Mouse (Mus musculus): ENCODE data around the gene Nab2. TPM values are rescaled to one million over a fixed set of nuclear protein-coding genes. Genes with fewer than 3 reads are reported as not detected.
A peak's percentile ranks its signal among the peaks of the same experiment; 100 is the strongest.
"Not testable (repeated sequence)": the region's sequence is repeated elsewhere in the genome, so short reads cannot be mapped to it uniquely, and the experiment has no call there.

The Nab2 gene
- polyA plus RNA-seq, 1 experiment from 2014 or later = 6.8 TPM

DNA sequence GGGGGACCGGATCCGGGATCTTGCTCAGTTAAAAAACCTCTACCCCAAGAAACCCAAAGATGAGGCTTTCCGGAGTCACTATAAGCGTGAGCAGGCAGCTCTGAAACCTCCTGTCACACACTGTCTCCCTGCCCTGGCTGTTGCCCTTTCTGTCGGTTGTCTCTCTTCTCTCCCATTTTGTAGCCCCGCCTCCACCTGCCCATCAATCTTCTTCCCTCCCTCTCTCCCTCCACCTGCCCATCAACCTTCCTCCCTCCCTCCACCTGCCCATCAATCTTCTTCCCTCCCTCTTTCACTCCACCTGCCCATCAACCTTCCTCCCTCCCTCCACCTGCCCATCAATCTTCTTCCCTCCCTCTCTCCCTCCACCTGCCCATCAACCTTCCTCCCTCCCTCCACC lies 10.8 kb downstream of the Nab2 start:
- H3K36me3 ChIP-seq; H3K27ac ChIP-seq; H3K9me3 ChIP-seq; DNase-seq (ENCODE audit: low spot score); H3K4me3 ChIP-seq: not testable (repeated sequence)
- Histone ChIP-seq H3K27me3 (ENCODE audit: insufficient read depth, poor library complexity, severe bottlenecking) (peaks cover 41% of the 10 kb centered on the region), H3K4me1 (replicated peaks) (peaks cover 42% of the 10 kb centered on the region)
- WGBS = 45% methylated on average over 6 of the region's 6 CpGs

DNA sequence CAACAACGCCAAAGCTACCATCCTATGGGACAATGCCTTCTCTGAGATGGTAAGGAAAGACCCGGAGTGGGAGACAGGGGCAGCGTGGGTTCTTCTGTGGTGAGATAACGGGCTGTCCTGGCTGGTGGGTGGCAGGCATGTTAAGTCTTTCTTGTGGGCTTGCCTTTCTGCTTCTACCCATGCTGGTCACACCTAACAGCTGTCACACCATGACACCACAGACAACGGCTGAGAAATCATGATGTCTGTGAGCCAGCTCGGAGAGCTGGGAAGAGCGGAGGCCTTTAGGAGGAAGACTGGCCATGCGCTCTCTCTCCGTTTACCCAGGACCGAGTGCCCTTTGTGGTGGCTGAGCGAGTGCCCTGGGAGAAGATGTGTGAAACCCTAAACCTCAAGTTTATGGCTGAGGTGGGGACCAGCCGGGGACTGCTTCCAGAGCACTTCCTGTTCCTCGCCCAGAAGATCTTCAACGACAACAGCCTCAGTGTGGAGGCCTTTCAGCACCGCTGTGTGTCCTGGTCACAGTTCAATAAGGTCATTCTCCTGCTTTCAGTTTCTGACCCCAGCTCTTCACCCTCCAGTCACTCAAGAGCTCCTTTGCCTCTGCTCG lies 13.3 kb downstream of the Nab2 start:
- peak overlapping the region; percentile 8; the same call in 1 of the 2 replicates for H3K27ac ChIP-seq
- DNase-seq (ENCODE audit: low spot score) = peak; percentile 6
- peaks cover 22% of the 10 kb centered on the region for H3K4me1 ChIP-seq (replicated peaks)
- H3K36me3 ChIP-seq = 0 out of 2 replicates have a peak, but pooled peaks cover 8% of the 10 kb centered on the region
- H3K4me3 ChIP-seq = no peak overlapping the region
- 67% methylated on average over 16 of the region's 16 CpGs for WGBS
- H3K27me3 ChIP-seq (ENCODE audit: insufficient read depth, poor library complexity, severe bottlenecking) = peaks cover 16% of the 10 kb centered on the region
- H3K9me3 ChIP-seq = no peaks in the 10 kb centered on the region

DNA sequence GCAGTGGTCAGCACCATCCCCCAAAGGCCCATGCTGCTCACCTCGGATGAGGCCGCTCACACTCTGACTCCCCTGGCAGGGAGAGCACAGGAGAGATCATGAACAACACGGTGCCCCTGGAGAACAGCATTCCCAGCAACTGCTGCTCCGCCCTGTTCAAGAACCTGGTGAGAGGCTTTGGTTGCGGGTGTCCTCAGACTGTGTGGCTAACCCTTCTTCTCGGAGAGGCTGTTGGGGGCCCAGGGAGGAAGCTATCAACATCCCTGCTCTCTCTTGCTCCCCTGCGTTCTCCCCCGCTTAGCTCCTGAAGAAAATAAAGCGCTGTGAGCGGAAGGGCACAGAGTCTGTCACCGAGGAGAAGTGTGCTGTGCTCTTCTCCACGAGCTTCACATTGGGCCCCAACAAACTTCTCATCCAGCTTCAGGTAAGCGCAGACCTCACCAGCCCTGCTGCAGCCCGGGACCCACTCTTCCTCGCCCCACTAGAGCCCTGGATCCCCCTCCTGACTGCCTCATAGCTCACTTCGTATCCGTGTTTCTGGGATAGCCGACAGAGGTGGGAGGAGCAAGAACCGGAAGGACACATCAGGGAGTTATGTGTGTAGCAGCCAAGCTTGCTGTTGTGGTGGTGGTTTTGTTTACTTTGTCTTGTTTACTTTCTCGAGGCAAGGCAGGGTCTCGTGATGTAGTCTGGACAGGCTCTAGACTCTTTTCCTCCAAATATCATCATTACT lies 15.3 kb downstream of the Nab2 start:
- Histone ChIP-seq H3K36me3 (0 out of 2 replicates have a peak, but pooled peaks cover 8% of the 10 kb centered on the region), H3K4me1 (replicated peaks) (peaks cover 17% of the 10 kb centered on the region), H3K27me3 (ENCODE audit: insufficient read depth, poor library complexity, severe bottlenecking) (peaks cover 6% of the 10 kb centered on the region; the same call in 1 of the 2 replicates), H3K27ac (peak overlapping the region; percentile 50; the same call in 1 of the 2 replicates), H3K4me3 (no peak overlapping the region), H3K9me3 (no peaks in the 10 kb centered on the region)
- 54% methylated on average over 21 of the region's 21 CpGs for WGBS
- DNase-seq (ENCODE audit: low spot score) = no peak

DNA sequence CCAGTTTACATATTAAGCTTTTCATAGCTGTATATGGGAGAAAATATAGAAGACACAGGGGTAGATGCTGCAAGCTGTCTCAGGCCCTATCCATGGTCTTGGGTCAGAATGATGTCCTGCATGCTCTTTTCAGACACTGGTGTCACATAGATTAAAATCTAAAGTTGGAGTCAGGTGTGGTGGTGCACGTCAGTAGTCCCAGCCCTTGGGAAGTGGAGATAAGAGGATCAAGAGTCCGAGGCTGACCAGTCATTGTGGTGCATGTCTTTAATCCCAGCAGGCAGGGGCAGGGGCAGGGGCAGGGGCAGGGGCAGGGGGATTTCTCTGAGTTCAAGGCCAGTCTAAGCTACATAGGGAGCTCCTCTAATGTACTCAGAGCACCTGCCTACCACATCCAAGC lies 22.6 kb downstream of the Nab2 start:
- no peak overlapping the region for H3K27ac ChIP-seq
- H3K36me3 ChIP-seq = no peaks in the 10 kb centered on the region
- peaks cover 27% of the 10 kb centered on the region for H3K4me1 ChIP-seq (replicated peaks)
- H3K27me3 ChIP-seq (ENCODE audit: insufficient read depth, poor library complexity, severe bottlenecking) = peaks cover 36% of the 10 kb centered on the region
- H3K9me3 ChIP-seq = no peaks in the 10 kb centered on the region
- H3K4me3 ChIP-seq = no peak overlapping the region
- no peak for DNase-seq (ENCODE audit: low spot score)
- 49% methylated on average over 2 of the region's 2 CpGs for WGBS

DNA sequence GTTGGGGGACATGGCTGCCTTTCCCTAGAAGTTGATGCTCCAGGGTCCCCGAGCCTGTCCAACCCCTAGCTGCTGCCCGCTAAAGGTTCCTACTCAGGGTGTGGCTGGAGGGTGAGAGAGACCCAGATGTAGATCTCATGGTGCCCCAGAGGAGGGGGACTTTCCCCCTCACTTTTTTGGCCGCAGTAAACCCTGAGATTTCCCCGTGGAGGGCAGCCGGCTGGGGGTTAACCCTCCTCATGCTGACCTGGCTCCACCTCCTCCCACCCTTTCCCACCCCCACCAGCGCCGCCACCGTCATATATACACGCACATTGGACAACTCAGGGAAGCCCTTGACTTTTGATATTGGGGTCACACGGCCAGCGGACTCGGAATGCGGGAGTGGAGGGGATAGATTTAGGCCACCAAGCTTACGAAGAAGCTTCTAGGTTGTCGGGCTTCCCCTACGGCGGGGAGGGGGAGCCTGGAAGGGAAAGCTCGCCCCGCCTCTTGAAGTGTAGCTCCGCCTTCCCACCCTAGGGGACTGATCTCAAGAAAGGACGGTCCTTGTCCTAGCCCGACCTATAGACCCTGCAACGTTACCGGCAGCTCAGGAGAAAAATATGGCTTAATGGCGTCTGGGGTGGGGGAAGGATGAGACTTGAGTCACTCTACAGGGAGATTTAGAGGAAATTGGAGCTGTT lies 24.7 kb downstream of the Nab2 start:
- Histone ChIP-seq H3K9me3 (no peaks in the 10 kb centered on the region), H3K27me3 (ENCODE audit: insufficient read depth, poor library complexity, severe bottlenecking) (peaks cover 36% of the 10 kb centered on the region), H3K27ac (peak overlapping the region; percentile 83), H3K4me3 (peak overlapping the region; percentile 49), H3K36me3 (no peaks in the 10 kb centered on the region), H3K4me1 (replicated peaks) (peaks cover 27% of the 10 kb centered on the region)
- under 1% methylated on average over 25 of the region's 25 CpGs for WGBS
- DNase-seq (ENCODE audit: low spot score) = peak; percentile 59

DNA sequence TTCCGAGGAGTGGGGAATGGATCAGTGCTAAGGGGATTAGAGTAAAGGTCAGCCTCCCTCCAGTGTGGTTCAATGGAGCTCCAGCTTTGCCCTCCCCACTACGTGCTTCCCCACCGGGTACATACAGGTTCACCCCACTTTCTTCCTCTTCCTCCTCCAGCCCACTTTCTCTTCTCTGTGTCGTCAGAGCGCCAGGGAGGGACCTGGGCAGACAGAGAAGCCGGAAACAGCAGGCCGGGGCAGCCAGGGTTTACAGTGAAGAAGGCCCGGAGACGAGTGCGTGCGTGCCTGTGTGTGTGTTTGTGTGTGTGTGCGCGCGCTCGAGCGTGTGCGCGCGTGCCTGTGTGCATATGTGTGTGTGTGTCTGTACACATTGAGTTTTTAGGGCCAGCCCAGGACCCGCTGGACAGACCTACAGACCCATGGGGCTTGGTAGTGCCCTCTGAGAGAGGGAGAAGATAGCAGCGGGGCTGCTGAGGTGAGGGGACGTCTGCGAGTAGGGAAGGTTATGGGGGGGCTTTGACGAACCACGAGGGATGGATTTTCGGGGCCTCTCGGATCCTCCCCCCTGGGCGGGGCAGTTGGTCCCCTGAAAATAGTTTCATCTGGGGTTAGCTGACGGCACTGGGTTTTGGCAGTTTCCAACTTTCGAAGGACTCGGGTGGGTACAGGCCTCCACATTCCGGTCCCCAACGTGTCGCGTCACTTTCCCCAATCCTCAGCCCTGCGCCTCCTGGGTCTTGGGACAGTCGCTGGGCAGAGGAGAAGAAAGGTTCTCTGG lies 25.4 kb downstream of the Nab2 start, which contains the start of gene Stat6:
TSS of gene Stat6 (plus strand) at position 215 of the 781 bp plus-strand sequence.
- H3K27me3 ChIP-seq (ENCODE audit: insufficient read depth, poor library complexity, severe bottlenecking) = peaks cover 36% of the 10 kb centered on the region
- H3K4me1 ChIP-seq (replicated peaks) = peaks cover 27% of the 10 kb centered on the region
- peak; percentile 58 for DNase-seq (ENCODE audit: low spot score)
- H3K4me3 ChIP-seq = peak within 1 kb of the TSS; percentile 49
- H3K36me3 ChIP-seq = no peaks in the 10 kb centered on the region
- H3K27ac ChIP-seq = peak within 1 kb of the TSS; percentile 83
- WGBS = 4% methylated on average over 37 of the region's 37 CpGs
- no peaks in the 10 kb centered on the region for H3K9me3 ChIP-seq

DNA sequence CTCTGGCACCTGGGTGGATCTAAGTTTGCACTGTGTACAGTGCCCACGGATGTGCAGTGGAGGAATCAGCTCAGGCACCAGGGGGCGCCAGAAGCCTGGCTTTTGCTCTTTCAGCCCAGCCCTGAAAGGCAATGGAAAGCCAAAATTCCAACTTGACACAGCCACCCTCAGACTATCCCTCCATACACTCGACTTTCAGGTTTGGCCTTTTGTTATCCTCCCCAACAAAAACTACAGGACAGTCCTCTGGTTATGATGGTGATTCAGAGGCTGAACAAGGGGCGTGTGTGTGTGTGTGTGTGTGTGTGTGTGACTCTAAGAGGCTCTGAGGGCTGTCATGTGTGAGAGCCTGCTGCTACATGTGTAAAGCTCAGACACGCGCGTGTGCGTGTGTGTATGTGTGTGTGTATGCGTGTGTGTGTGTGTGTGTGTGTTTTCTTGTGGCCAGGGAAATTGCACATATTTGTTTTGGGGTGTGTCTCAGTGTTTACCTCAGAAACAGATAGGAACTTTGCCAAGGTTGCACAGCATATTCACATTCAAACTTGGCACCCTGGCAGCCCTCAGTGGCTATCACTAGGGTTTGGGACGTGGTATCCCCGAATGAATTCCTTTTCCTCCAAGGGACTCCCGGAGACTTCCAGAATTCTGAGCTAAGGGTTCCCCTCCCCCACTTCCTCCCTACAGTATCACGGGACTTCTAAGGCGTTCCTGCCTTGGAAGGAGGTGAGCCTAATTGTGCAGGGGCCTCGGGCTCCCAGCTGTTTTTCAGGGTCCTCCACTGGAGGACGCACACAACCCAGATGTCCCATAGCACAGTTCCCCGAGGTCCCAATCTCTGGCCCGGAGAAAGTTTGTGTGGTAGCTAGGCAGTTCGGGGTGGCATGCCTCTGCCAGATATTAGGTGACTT lies 26.3 kb downstream of the Nab2 start:
- Histone ChIP-seq H3K4me1 (replicated peaks) (peaks cover 27% of the 10 kb centered on the region), H3K27me3 (ENCODE audit: insufficient read depth, poor library complexity, severe bottlenecking) (peaks cover 36% of the 10 kb centered on the region), H3K9me3 (no peaks in the 10 kb centered on the region), H3K36me3 (no peaks in the 10 kb centered on the region), H3K27ac (peak overlapping the region; percentile 83), H3K4me3 (peak overlapping the region; percentile 49)
- peak; percentile 81 for DNase-seq (ENCODE audit: low spot score)
- 5% methylated on average over 19 of the region's 19 CpGs for WGBS

DNA sequence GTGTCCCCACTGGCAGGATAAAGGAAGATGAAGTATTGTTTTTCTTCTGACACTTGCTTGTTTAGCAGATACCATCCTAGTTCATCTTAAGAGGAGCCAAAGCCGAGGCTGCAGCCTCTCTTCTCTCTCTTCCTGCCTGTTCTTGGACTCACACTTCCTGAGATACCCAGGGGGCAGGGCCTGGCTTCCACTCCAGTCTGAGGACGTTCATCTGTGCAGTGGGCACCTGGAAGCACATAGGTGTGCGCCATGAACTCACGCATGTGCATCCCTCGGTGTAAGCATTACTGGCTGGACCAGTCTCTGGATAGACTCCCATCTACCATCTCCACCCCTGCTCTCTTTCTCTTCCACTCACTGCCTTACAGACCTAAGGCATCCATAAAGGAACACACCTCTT lies 27.9 kb downstream of the Nab2 start:
- peaks cover 27% of the 10 kb centered on the region for H3K4me1 ChIP-seq (replicated peaks)
- no peak overlapping the region for H3K27ac ChIP-seq
- peaks cover 36% of the 10 kb centered on the region for H3K27me3 ChIP-seq (ENCODE audit: insufficient read depth, poor library complexity, severe bottlenecking)
- DNase-seq (ENCODE audit: low spot score) = no peak
- no peak overlapping the region for H3K4me3 ChIP-seq
- WGBS = 75% methylated on average over 5 of the region's 5 CpGs
- no peaks in the 10 kb centered on the region for H3K9me3 ChIP-seq
- no peaks in the 10 kb centered on the region for H3K36me3 ChIP-seq

DNA sequence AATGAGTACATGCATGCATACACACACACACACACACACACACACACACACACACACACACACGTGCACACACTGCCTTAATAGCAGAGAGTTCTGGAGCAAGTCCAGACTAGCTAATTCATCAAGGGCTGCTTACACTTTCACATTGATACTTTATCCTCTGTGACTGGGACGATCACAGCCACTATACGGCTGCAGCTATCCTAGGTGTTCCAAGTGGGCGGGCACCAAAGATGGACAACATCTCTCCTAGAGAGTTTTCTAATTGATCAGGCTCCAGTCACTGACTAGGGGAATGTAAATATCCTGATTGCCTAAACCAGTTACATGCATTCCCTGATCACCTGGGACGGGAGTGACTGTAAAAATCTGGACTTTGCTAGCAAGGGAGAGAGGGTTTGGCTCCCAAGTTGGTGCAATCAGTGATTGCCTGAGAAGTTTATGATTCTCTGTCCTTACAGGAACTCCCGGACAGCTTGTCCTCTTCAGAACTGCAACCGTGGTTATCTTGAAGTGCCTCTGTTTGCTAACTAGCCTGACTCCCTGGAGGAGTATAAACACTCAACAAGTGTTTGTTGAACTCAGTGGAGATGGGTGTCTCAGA lies 35.6 kb downstream of the Nab2 start:
- WGBS = 82% methylated on average over 7 of the region's 7 CpGs
- H3K4me3 ChIP-seq = no peak overlapping the region
- no peaks in the 10 kb centered on the region for H3K9me3 ChIP-seq
- no peaks in the 10 kb centered on the region for H3K27me3 ChIP-seq (ENCODE audit: insufficient read depth, poor library complexity, severe bottlenecking)
- H3K27ac ChIP-seq = no peak overlapping the region
- no peaks in the 10 kb centered on the region for H3K36me3 ChIP-seq
- no peak for DNase-seq (ENCODE audit: low spot score)
- 0 out of 2 replicates have a peak, but pooled peaks cover 3% of the 10 kb centered on the region for H3K4me1 ChIP-seq (replicated peaks)

DNA sequence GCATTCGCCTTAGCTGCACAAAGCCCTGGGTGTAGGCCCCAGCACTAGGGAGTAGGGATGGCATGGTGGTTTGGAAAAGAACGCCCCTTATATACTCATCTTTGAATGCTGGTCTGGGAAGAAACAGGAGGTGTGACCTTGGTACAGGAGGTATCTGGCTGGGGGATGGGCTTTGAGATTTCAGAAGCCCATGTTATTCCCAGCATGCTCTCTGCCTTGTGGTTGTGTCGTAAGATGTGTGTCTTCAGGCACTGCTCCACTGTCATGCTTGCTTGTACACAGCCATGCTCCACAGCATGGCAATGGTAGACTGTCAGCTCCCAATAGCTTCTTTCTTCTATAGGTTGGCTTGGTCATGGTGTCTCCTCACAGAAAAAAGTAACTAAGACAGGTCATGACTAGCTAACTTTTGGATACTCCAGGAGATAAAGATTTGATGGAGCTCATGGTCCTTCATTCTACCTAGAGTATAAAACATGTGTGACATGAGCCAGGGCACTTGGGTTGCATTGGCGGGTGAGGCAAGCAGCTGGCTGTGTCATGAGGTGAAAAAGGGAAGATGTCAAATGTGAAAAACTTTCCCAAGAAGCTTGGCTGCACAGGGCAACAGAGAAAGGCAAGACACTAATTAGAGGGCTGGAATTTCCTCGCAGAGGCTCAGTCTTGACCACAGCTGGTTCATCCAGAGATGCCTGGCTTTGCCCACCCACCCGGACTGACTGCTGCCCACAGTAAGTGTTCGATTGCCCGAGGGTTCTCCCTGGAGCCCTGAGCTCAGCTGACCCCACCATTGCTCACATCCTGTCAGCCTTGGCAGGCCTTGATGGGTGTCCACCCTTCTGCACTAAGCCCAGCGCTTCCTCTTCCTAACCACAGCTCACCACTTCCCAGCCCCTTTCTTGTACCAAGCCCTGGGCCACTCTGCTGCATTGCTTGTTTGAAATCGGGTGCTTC lies 36.8 kb downstream of the Nab2 start:
- 86% methylated on average over 10 of the region's 10 CpGs for WGBS
- H3K27me3 ChIP-seq (ENCODE audit: insufficient read depth, poor library complexity, severe bottlenecking) = no peaks in the 10 kb centered on the region

More for the DNA sequence above, 36.8 kb downstream of the Nab2 start:
- H3K4me1 ChIP-seq (replicated peaks) = 0 out of 2 replicates have a peak, but pooled peaks cover 3% of the 10 kb centered on the region
- H3K4me3 ChIP-seq = no peak overlapping the region
- H3K9me3 ChIP-seq = peaks cover 5% of the 10 kb centered on the region; the same call in 1 of the 2 replicates
- no peak for DNase-seq (ENCODE audit: low spot score)
- no peaks in the 10 kb centered on the region for H3K36me3 ChIP-seq
- H3K27ac ChIP-seq = no peak overlapping the region

Data from hindbrain, embryonic 10.5 days (tissue).